Mouse (Mus musculus): ENCODE results near the gene Slc13a1. TPM values are rescaled to one million over a fixed set of nuclear protein-coding genes. Genes with fewer than 3 reads are reported as not detected.
A peak's percentile ranks its signal among the peaks of the same experiment; 100 is the strongest.

The Slc13a1 gene
- total and polyA plus RNA-seq, 2 experiments from 2014 or later, result 0.22 TPM; not detected in 1

- Histone ChIP-seq H3K4me2 (ENCODE audit: low read depth, low read length, poor library complexity, severe bottlenecking) (no peak overlapping the region), H3K4me1 (ENCODE audit: insufficient read depth, low read length) (no peaks in the 10 kb centered on the region), H3K4me3 (ENCODE audit: low read depth, low read length) (no peak overlapping the region), H3K36me3 (ENCODE audit: insufficient read depth, low read length) (no peaks in the 10 kb centered on the region), H3K9ac (replicated peaks; ENCODE audit: low read length, poor library complexity, severe bottlenecking) (no peak overlapping the region), H3K9me3 (ENCODE audit: low read length) (no peaks in the 10 kb centered on the region), H3K27ac (ENCODE audit: low read depth, low read length) (no peak overlapping the region), H3K27me3 (ENCODE audit: insufficient read depth, low read length) (no peaks in the 10 kb centered on the region)
- TF ChIP-seq CTCF (IDR thresholded peaks at IDR 0.05), result no peak
- 24% methylated on average over 3 of the region's 3 CpGs for WGBS
- DNase-seq (ENCODE audit: low spot score) (peak; percentile 54), ATAC-seq (ENCODE audit: low FRiP score) (0 out of 2 replicates have a peak, but pooled peaks have one; percentile 38)
These were observed 61.7 kb downstream of the Slc13a1 start for GRCm38 (mm10) chr6:24106157-24106556.

- Histone ChIP-seq H3K9me3 (ENCODE audit: low read length) (no peaks in the 10 kb centered on the region), H3K4me2 (ENCODE audit: low read depth, low read length, poor library complexity, severe bottlenecking) (no peak overlapping the region), H3K27me3 (ENCODE audit: insufficient read depth, low read length) (no peaks in the 10 kb centered on the region), H3K36me3 (ENCODE audit: insufficient read depth, low read length) (no peaks in the 10 kb centered on the region), H3K4me3 (ENCODE audit: low read depth, low read length) (no peak overlapping the region), H3K4me1 (ENCODE audit: insufficient read depth, low read length) (no peaks in the 10 kb centered on the region), H3K9ac (replicated peaks; ENCODE audit: low read length, poor library complexity, severe bottlenecking) (no peak overlapping the region), H3K27ac (ENCODE audit: low read depth, low read length) (no peak overlapping the region)
- TF ChIP-seq CTCF (IDR thresholded peaks at IDR 0.05), result no peak
- ATAC-seq (ENCODE audit: low FRiP score), result 0 out of 2 replicates have a peak, but pooled peaks have one; percentile 31
- WGBS, result 21% methylated on average over 5 of the region's 5 CpGs
- DNase-seq (ENCODE audit: low spot score), result peak; percentile 69
These were observed 62.2 kb downstream of the Slc13a1 start for GRCm38 (mm10) chr6:24105681-24106080.

GRCm38 (mm10) chr6:24101281-24101680 lies 66.6 kb downstream of the Slc13a1 start:
- no peak for ATAC-seq (ENCODE audit: low FRiP score)
- no peak for TF ChIP-seq CTCF (IDR thresholded peaks at IDR 0.05)
- Histone ChIP-seq H3K36me3 (ENCODE audit: insufficient read depth, low read length) (no peaks in the 10 kb centered on the region), H3K4me3 (ENCODE audit: low read depth, low read length) (no peak overlapping the region), H3K4me2 (ENCODE audit: low read depth, low read length, poor library complexity, severe bottlenecking) (no peak overlapping the region), H3K27ac (ENCODE audit: low read depth, low read length) (no peak overlapping the region), H3K27me3 (ENCODE audit: insufficient read depth, low read length) (no peaks in the 10 kb centered on the region), H3K4me1 (ENCODE audit: insufficient read depth, low read length) (no peaks in the 10 kb centered on the region), H3K9ac (replicated peaks; ENCODE audit: low read length, poor library complexity, severe bottlenecking) (no peak overlapping the region), H3K9me3 (ENCODE audit: low read length) (no peaks in the 10 kb centered on the region)
- no peak for DNase-seq (ENCODE audit: low spot score)
- 86% methylated on average over 1 of the region's 1 CpGs for whole genome bisulfite sequencing

GRCm38 (mm10) chr6:24100705-24101104 lies 67.2 kb downstream of the Slc13a1 start:
- no peak for ATAC-seq (ENCODE audit: low FRiP score)
- no peaks in the 10 kb centered on the region for H3K4me1 ChIP-seq (ENCODE audit: insufficient read depth, low read length)
- no peak overlapping the region for H3K9ac ChIP-seq (replicated peaks; ENCODE audit: low read length, poor library complexity, severe bottlenecking)
- no peaks in the 10 kb centered on the region for H3K27me3 ChIP-seq (ENCODE audit: insufficient read depth, low read length)
- 27% methylated on average over 5 of the region's 5 CpGs for WGBS
- H3K4me2 ChIP-seq (ENCODE audit: low read depth, low read length, poor library complexity, severe bottlenecking), result no peak overlapping the region
- no peaks in the 10 kb centered on the region for H3K36me3 ChIP-seq (ENCODE audit: insufficient read depth, low read length)
- no peaks in the 10 kb centered on the region for H3K9me3 ChIP-seq (ENCODE audit: low read length)
- DNase-seq (ENCODE audit: low spot score), result peak; percentile 55
- no peak overlapping the region for H3K4me3 ChIP-seq (ENCODE audit: low read depth, low read length)
- no peak overlapping the region for H3K27ac ChIP-seq (ENCODE audit: low read depth, low read length)
- TF ChIP-seq CTCF (IDR thresholded peaks at IDR 0.05), result no peak

- no peak for DNase-seq (ENCODE audit: low spot score)
- Histone ChIP-seq H3K27me3 (ENCODE audit: insufficient read depth, low read length) (no peaks in the 10 kb centered on the region), H3K4me3 (ENCODE audit: low read depth, low read length) (no peak overlapping the region), H3K9ac (replicated peaks; ENCODE audit: low read length, poor library complexity, severe bottlenecking) (no peak overlapping the region), H3K4me1 (ENCODE audit: insufficient read depth, low read length) (no peaks in the 10 kb centered on the region), H3K4me2 (ENCODE audit: low read depth, low read length, poor library complexity, severe bottlenecking) (no peak overlapping the region), H3K27ac (ENCODE audit: low read depth, low read length) (no peak overlapping the region), H3K36me3 (ENCODE audit: insufficient read depth, low read length) (no peaks in the 10 kb centered on the region), H3K9me3 (ENCODE audit: low read length) (no peaks in the 10 kb centered on the region)
- no peak for ATAC-seq (ENCODE audit: low FRiP score)
- TF ChIP-seq CTCF (IDR thresholded peaks at IDR 0.05), result no peak
These were observed 70.5 kb downstream of the Slc13a1 start for GRCm38 (mm10) chr6:24097400-24097799.

GRCm38 (mm10) chr6:24076089-24076488 lies 91.8 kb downstream of the Slc13a1 start:
- 67% methylated on average over 2 of the region's 2 CpGs for WGBS
- ATAC-seq (ENCODE audit: low FRiP score) (no peak), DNase-seq (ENCODE audit: low spot score) (no peak)

More at GRCm38 (mm10) chr6:24076089-24076488, 91.8 kb downstream of the Slc13a1 start:
- Histone ChIP-seq H3K27ac (ENCODE audit: low read depth, low read length) (no peak overlapping the region), H3K36me3 (ENCODE audit: insufficient read depth, low read length) (no peaks in the 10 kb centered on the region), H3K9me3 (ENCODE audit: low read length) (no peaks in the 10 kb centered on the region), H3K4me2 (ENCODE audit: low read depth, low read length, poor library complexity, severe bottlenecking) (no peak overlapping the region), H3K4me1 (ENCODE audit: insufficient read depth, low read length) (no peaks in the 10 kb centered on the region), H3K9ac (replicated peaks; ENCODE audit: low read length, poor library complexity, severe bottlenecking) (no peak overlapping the region), H3K27me3 (ENCODE audit: insufficient read depth, low read length) (no peaks in the 10 kb centered on the region), H3K4me3 (ENCODE audit: low read depth, low read length) (no peak overlapping the region)
- TF ChIP-seq CTCF (IDR thresholded peaks at IDR 0.05), result no peak

Measured in midbrain, postnatal 0 days (tissue).